Mouse (Mus musculus) heart, embryonic 12.5 days (tissue): ENCODE data around the gene Zfp972. TPM values are rescaled to one million over a fixed set of nuclear protein-coding genes. Genes with fewer than 3 reads are reported as not detected.
A peak's percentile ranks its signal among the peaks of the same experiment; 100 is the strongest.
"Not testable (repeated sequence)": the region's sequence is repeated elsewhere in the genome, so short reads cannot be mapped to it uniquely, and the experiment has no call there.

Experiments used
- ATAC-seq: fragments of 200-750 bp; cut with Nextera tagmentation; 2 replicates; pipeline ENCODE4 v1.8.0; 2017; ENCODE audit warnings: moderate TSS enrichment, moderate library complexity; ENCODE audit not compliant: insufficient number of reproducible peaks, low FRiP score
- H3K27ac ChIP-seq: fragments of 300-500 bp; sonication (generic); 2 replicates; pipeline ENCODE4 v1.5.1; 2016; ENCODE audit warnings: mild to moderate bottlenecking, moderate library complexity; ENCODE audit not compliant: poor library complexity, severe bottlenecking
- H3K27me3 ChIP-seq: fragments of 300-500 bp; sonication (generic); replicated peaks from 2 replicates; pipeline ENCODE4 v1.6.1; 2016; ENCODE audit warnings: mild to moderate bottlenecking, moderate library complexity
- H3K36me3 ChIP-seq: fragments of 300-500 bp; sonication (generic); 2 replicates; pipeline ENCODE4 v1.6.1; 2016; ENCODE audit warnings: mild to moderate bottlenecking, moderate library complexity
- H3K4me1 ChIP-seq: fragments of 300-500 bp; sonication (generic); replicated peaks from 2 replicates; pipeline ENCODE4 v1.6.1; 2016; ENCODE audit warnings: mild to moderate bottlenecking
- H3K4me2 ChIP-seq: fragments of 300-500 bp; sonication (generic); 2 replicates; pipeline ENCODE4 v1.6.1; 2016; ENCODE audit warnings: mild to moderate bottlenecking, moderate library complexity
- H3K4me3 ChIP-seq: fragments of 300-500 bp; sonication (generic); 2 replicates; pipeline ENCODE4 v1.5.1; 2016; ENCODE audit warnings: mild to moderate bottlenecking
- H3K9ac ChIP-seq: fragments of 300-500 bp; sonication (generic); 2 replicates; pipeline ENCODE4 v1.6.1; 2016; ENCODE audit warnings: mild to moderate bottlenecking, moderate library complexity
- H3K9me3 ChIP-seq: fragments of 300-500 bp; sonication (generic); replicated peaks from 2 replicates; pipeline ENCODE4 v1.6.1; 2016; ENCODE audit warnings: mild to moderate bottlenecking, moderate library complexity
- WGBS: fragments of 180-500 bp; shearing (Covaris S2); methylation state at CpG from one replicate; pipeline ENCODE4 v1.1.7; 2016; 5-methylcytosine and 5-hydroxymethylcytosine counted together
- polyA plus RNA-seq: library from polyadenylated mRNA; unstranded; fragments of >200 nt; fragmentation: Nextera tagmentation; extraction: Ambion mirVana; gene quantifications from 2 replicates; pipeline ENCODE4 v1.2.1, GENCODE M21; 2016

The Zfp972 gene
- 0.33 TPM in 1 of 2 replicates, not detected in the other for polyA plus RNA-seq

DNA sequence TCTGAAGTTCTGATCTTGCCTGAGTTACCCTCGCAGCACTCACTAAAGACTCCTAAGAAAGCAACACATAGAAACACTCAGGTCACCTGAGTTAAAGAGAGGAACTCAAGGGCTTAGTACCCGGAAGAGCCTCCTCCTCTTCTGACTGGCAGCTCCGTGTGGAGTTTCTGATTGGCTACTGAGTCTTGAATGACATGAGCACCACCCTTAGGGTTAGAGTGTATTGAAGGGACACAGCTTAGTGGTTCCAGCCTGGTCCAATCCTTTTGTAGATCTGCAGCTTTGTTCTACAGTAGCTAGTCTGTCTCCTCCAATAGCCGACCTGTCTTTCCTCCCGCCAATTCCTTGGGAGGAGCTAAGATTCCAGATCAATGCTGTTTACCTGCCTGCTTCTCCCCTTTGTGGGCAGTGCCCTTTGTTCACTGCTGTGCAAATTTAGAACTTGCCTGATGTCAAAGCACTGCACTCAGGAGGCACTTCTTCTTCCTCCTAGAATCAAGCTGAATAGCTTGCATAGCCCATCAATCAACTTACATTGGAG lies at the start of gene Zfp972:
Gene Zfp972 (minus strand): TSS at position 51 of the 541 bp plus-strand sequence.
- WGBS: 49% methylated on average over 4 of the region's 5 CpGs
- not testable (repeated sequence) for H3K27me3 ChIP-seq, H3K9ac ChIP-seq, H3K9me3 ChIP-seq, H3K4me2 ChIP-seq, H3K27ac ChIP-seq, H3K36me3 ChIP-seq, H3K4me3 ChIP-seq, ATAC-seq, H3K4me1 ChIP-seq

DNA sequence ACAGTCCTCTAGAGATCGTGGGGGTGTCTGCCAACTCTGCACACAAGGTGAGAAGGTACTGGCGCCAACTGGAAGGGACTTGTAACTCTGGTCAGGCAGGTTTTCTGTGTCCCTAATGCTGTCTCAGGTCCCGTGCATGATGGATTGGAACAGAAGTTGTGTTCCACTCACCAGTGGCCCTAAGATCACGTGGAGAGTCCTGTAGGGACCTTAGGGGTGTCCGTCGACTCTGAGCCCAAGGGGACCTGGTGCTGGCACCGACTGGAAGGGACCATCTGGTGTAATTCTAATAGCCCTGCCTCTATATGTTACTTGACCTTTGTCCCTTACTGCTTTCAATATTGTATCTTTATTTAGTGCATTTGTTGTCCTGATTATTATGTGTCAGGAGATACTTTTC lies 49.4 kb upstream of the Zfp972 start:
- not testable (repeated sequence) for H3K36me3 ChIP-seq, H3K4me3 ChIP-seq, H3K9ac ChIP-seq, H3K4me2 ChIP-seq, H3K4me1 ChIP-seq, ATAC-seq, H3K27me3 ChIP-seq, H3K27ac ChIP-seq, H3K9me3 ChIP-seq
- 58% methylated on average over 7 of the region's 7 CpGs for WGBS

- H3K4me2 ChIP-seq: peak within 1 kb of the TSS; percentile 61
- H3K9ac ChIP-seq: peak within 1 kb of the TSS; percentile 72
- not testable (repeated sequence) for H3K27me3 ChIP-seq, H3K36me3 ChIP-seq, H3K4me1 ChIP-seq, ATAC-seq, H3K27ac ChIP-seq, H3K9me3 ChIP-seq
- peak within 1 kb of the TSS; percentile 62 for H3K4me3 ChIP-seq
- 0% methylated on average over 4 of the region's 7 CpGs for WGBS
These were observed 31.7 kb upstream of the Zfp972 start, which contains the start of gene Gm14326 for GRCm38 (mm10) chr2:177957145-177957544. Gene Gm14326, minus strand, starts transcription at chr2:177957297.

GRCm38 (mm10) chr2:177956734-177957133 lies 31.3 kb upstream of the Zfp972 start:
- whole genome bisulfite sequencing: under 1% methylated on average over 17 of the region's 18 CpGs
- not testable (repeated sequence) for H3K4me1 ChIP-seq, H3K9me3 ChIP-seq, H3K27me3 ChIP-seq, H3K27ac ChIP-seq, ATAC-seq, H3K36me3 ChIP-seq
- H3K4me3 ChIP-seq: peak overlapping the region; percentile 62
- H3K9ac ChIP-seq: peak overlapping the region; percentile 72
- H3K4me2 ChIP-seq: peak overlapping the region; percentile 61

GRCm38 (mm10) chr2:177903276-177903675 lies 22.1 kb downstream of the Zfp972 start:
- no CpG with 5 or more reads among the region's 12 CpGs for WGBS
- not testable (repeated sequence) for ATAC-seq, H3K36me3 ChIP-seq, H3K27me3 ChIP-seq, H3K4me3 ChIP-seq, H3K9ac ChIP-seq, H3K27ac ChIP-seq, H3K4me2 ChIP-seq, H3K9me3 ChIP-seq, H3K4me1 ChIP-seq

DNA sequence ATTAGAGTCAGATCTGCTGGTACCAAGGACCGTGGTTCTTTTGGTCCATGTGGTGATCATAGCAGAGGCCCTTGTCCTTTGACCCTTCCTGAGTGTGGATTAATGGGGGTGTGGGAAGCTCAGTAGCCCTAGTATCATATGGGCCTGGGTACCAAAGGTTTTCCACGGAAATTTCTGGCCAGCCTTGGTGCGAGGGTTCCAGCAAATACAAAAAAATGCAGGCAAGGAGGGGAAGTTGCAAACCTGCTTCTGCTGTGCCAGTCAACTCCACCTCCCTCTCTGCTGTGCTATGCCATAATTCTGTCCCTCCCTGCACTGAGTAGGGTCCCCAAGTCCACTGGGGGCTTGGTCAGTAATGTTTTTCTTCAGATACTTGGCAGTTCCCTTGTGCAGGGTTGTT lies 27.2 kb downstream of the Zfp972 start:
- WGBS: 67% methylated on average over 2 of the region's 3 CpGs
- H3K27me3 ChIP-seq, H3K9ac ChIP-seq, ATAC-seq, H3K36me3 ChIP-seq, H3K4me3 ChIP-seq, H3K4me1 ChIP-seq, H3K4me2 ChIP-seq, H3K9me3 ChIP-seq, H3K27ac ChIP-seq: not testable (repeated sequence)

GRCm38 (mm10) chr2:177897046-177897578 lies 28.3 kb downstream of the Zfp972 start, which contains the start of gene Gm14327:
Gene Gm14327, plus strand, starts transcription at chr2:177897096.
- not testable (repeated sequence) for H3K36me3 ChIP-seq, H3K27me3 ChIP-seq, H3K9ac ChIP-seq, H3K27ac ChIP-seq, H3K4me1 ChIP-seq, H3K9me3 ChIP-seq, ATAC-seq
- peak within 1 kb of the TSS; percentile 42 for H3K4me3 ChIP-seq
- peak within 1 kb of the TSS; percentile 29; the same call in 1 of the 2 replicates for H3K4me2 ChIP-seq
- WGBS: 48% methylated on average over 11 of the region's 13 CpGs

DNA sequence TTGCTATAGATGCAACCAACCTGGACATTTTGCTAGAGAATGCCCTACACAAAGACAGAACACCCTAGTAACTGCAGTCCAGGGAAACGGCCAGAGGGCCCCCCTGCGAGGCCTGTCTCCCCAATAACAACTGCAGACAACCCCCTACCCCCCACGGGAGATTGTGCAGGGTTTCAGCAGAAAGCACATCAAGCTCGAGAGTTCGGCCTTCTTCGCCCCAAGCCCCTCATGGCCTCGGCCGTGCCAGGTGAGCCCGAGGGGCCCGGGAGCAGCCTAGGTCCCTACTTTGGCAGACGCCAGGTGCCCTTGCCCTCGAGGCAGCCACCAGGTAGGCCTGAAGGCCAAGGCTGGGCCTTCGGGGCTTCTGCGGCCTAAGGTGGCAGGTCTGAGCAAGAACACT lies 37.7 kb downstream of the Zfp972 start:
- not testable (repeated sequence) for H3K9me3 ChIP-seq, H3K9ac ChIP-seq, H3K36me3 ChIP-seq, H3K4me1 ChIP-seq, H3K27me3 ChIP-seq, H3K4me3 ChIP-seq, ATAC-seq, H3K27ac ChIP-seq, H3K4me2 ChIP-seq
- WGBS: 81% methylated on average over 14 of the region's 14 CpGs

DNA sequence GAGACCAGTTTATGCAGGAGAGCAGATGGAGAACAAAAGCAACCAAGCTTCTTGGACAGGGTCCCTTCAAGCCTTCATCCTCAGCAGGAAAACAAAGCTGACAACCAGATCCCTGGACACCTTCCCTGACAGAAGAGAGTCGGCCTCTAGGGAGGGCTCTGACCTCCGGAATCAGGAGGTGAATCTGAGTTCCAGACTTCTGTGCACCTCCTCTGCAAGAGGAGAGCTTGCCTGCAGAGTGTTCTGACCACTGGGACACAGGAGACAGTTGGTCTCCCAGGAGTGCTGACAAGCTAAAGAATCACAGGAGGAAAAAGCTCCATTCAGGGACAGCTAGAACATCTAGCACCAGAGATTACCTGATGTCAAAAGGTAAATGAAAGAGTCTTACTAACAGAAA lies 63.2 kb downstream of the Zfp972 start:
- H3K27me3 ChIP-seq, H3K9me3 ChIP-seq, H3K4me2 ChIP-seq, H3K4me3 ChIP-seq, H3K27ac ChIP-seq, H3K4me1 ChIP-seq, H3K9ac ChIP-seq, ATAC-seq, H3K36me3 ChIP-seq: not testable (repeated sequence)
- WGBS: 78% methylated on average over 2 of the region's 2 CpGs

Other genes starting within 250 kb of the Zfp972 start
- gene Gm14322, start 166.3 kb downstream of the Zfp972 start, polyA plus RNA-seq: 4.8 and 4.9 TPM in 2 replicates
- 34.3 and 35.8 TPM in 2 replicates for gene Gm14325, start 85.3 kb downstream of the Zfp972 start, polyA plus RNA-seq
- gene Gm14327, start 28.5 kb downstream of the Zfp972 start, polyA plus RNA-seq: 3.8 and 4.8 TPM in 2 replicates
- gene Gm14326, start 31.7 kb upstream of the Zfp972 start, polyA plus RNA-seq: 17.2 and 19.0 TPM in 2 replicates
- gene Zfp971, start 97.7 kb upstream of the Zfp972 start, polyA plus RNA-seq: 12.3 and 15.4 TPM in 2 replicates
- 12.2 and 14.4 TPM in 2 replicates for gene Zfp931, start 152.9 kb upstream of the Zfp972 start, polyA plus RNA-seq
- gene Phactr3, start 193.4 kb upstream of the Zfp972 start, polyA plus RNA-seq: 10.1 TPM in 2 replicates